Mouse (Mus musculus): ENCODE measurements around the gene Cdk8. TPM values are rescaled to one million over a fixed set of nuclear protein-coding genes. Genes with fewer than 3 reads are reported as not detected.
A peak's percentile ranks its signal among the peaks of the same experiment; 100 is the strongest.

Cdk8 gene
- polyA plus RNA-seq, 1 experiment, result 19.5 TPM

GRCm38 (mm10) chr5:146227496-146227895 lies 3.5 kb upstream of the Cdk8 start:
- TF ChIP-seq FOSL1 (IDR thresholded peaks at IDR 0.05; ENCODE audit: insufficient read depth, low read length, poor library complexity, severe bottlenecking), result no peak
- no peak for TF ChIP-seq MYOD1 (IDR thresholded peaks at IDR 0.05; ENCODE audit: control insufficient read depth, insufficient read length, low read depth)
- no peak for TF ChIP-seq USF1 (IDR thresholded peaks at IDR 0.05; ENCODE audit: low read depth)
- no peak for TF ChIP-seq MYOG (IDR thresholded peaks at IDR 0.05; ENCODE audit: control insufficient read depth, extremely low read depth, insufficient read length)
- no peak for TF ChIP-seq CTCF (IDR thresholded peaks at IDR 0.05; ENCODE audit: control insufficient read depth, insufficient read depth, insufficient read length)
- TF ChIP-seq MAX (IDR thresholded peaks at IDR 0.05), result no peak
- TF ChIP-seq CEBPB (IDR thresholded peaks at IDR 0.05; ENCODE audit: low read depth), result no peak
- no peaks in the 10 kb centered on the region for H3K27me3 ChIP-seq (ENCODE audit: control insufficient read depth, insufficient read depth, insufficient read length)
- H3ac ChIP-seq (ENCODE audit: control insufficient read depth, insufficient read length, low read depth), result no peak overlapping the region
- H3K36me3 ChIP-seq (ENCODE audit: control insufficient read depth, insufficient read depth), result no peaks in the 10 kb centered on the region
- no peak overlapping the region for H3K4me3 ChIP-seq (ENCODE audit: insufficient read depth, poor library complexity, severe bottlenecking)
- H3K79me3 ChIP-seq (ENCODE audit: low read depth), result peaks cover 10% of the 10 kb centered on the region
- peaks cover 15% of the 10 kb centered on the region for H3K79me2 ChIP-seq (ENCODE audit: control insufficient read depth, insufficient read depth)

GRCm38 (mm10) chr5:146229869-146230650 lies 970 bp upstream of the Cdk8 start:
- TF ChIP-seq FOSL1 (IDR thresholded peaks at IDR 0.05; ENCODE audit: insufficient read depth, low read length, poor library complexity, severe bottlenecking) (no peak), CEBPB (IDR thresholded peaks at IDR 0.05; ENCODE audit: low read depth) (no peak), USF1 (IDR thresholded peaks at IDR 0.05; ENCODE audit: low read depth) (no peak), CTCF (IDR thresholded peaks at IDR 0.05; ENCODE audit: control insufficient read depth, insufficient read depth, insufficient read length) (no peak), MYOD1 (IDR thresholded peaks at IDR 0.05; ENCODE audit: control insufficient read depth, insufficient read length, low read depth) (no peak), MAX (IDR thresholded peaks at IDR 0.05) (no peak), MYOG (IDR thresholded peaks at IDR 0.05; ENCODE audit: control insufficient read depth, extremely low read depth, insufficient read length) (no peak)
- no peaks in the 10 kb centered on the region for H3K27me3 ChIP-seq (ENCODE audit: control insufficient read depth, insufficient read depth, insufficient read length)
- H3K79me2 ChIP-seq (ENCODE audit: control insufficient read depth, insufficient read depth), result peaks cover 40% of the 10 kb centered on the region
- H3K4me3 ChIP-seq (ENCODE audit: insufficient read depth, poor library complexity, severe bottlenecking), result peak overlapping the region; percentile 60
- H3K36me3 ChIP-seq (ENCODE audit: control insufficient read depth, insufficient read depth), result no peaks in the 10 kb centered on the region
- H3K79me3 ChIP-seq (ENCODE audit: low read depth), result peaks cover 36% of the 10 kb centered on the region
- H3ac ChIP-seq (ENCODE audit: control insufficient read depth, insufficient read length, low read depth), result no peak overlapping the region

- peak overlapping the region; percentile 60 for H3K4me3 ChIP-seq (ENCODE audit: insufficient read depth, poor library complexity, severe bottlenecking)
These were observed 596 bp downstream of the Cdk8 start for GRCm38 (mm10) chr5:146231655-146231996.

GRCm38 (mm10) chr5:146232056-146232675 lies 1.1 kb downstream of the Cdk8 start:
- H3ac ChIP-seq (ENCODE audit: control insufficient read depth, insufficient read length, low read depth), result no peak overlapping the region
- peaks cover 57% of the 10 kb centered on the region for H3K79me3 ChIP-seq (ENCODE audit: low read depth)
- peaks cover 5% of the 10 kb centered on the region for H3K36me3 ChIP-seq (ENCODE audit: control insufficient read depth, insufficient read depth)
- H3K27me3 ChIP-seq (ENCODE audit: control insufficient read depth, insufficient read depth, insufficient read length), result no peaks in the 10 kb centered on the region
- H3K79me2 ChIP-seq (ENCODE audit: control insufficient read depth, insufficient read depth), result peaks cover 61% of the 10 kb centered on the region
- H3K4me3 ChIP-seq (ENCODE audit: insufficient read depth, poor library complexity, severe bottlenecking), result peak overlapping the region; percentile 60
- TF ChIP-seq CTCF (IDR thresholded peaks at IDR 0.05; ENCODE audit: control insufficient read depth, insufficient read depth, insufficient read length), result no peak
- no peak for TF ChIP-seq MYOG (IDR thresholded peaks at IDR 0.05; ENCODE audit: control insufficient read depth, extremely low read depth, insufficient read length)
- no peak for TF ChIP-seq MYOD1 (IDR thresholded peaks at IDR 0.05; ENCODE audit: control insufficient read depth, insufficient read length, low read depth)
- no peak for TF ChIP-seq CEBPB (IDR thresholded peaks at IDR 0.05; ENCODE audit: low read depth)
- no peak for TF ChIP-seq USF1 (IDR thresholded peaks at IDR 0.05; ENCODE audit: low read depth)
- TF ChIP-seq MAX (IDR thresholded peaks at IDR 0.05), result no peak
- TF ChIP-seq FOSL1 (IDR thresholded peaks at IDR 0.05; ENCODE audit: insufficient read depth, low read length, poor library complexity, severe bottlenecking), result no peak

More at GRCm38 (mm10) chr5:146231655-146231996, 596 bp downstream of the Cdk8 start:
- peaks cover 56% of the 10 kb centered on the region for H3K79me2 ChIP-seq (ENCODE audit: control insufficient read depth, insufficient read depth)
- TF ChIP-seq USF1 (IDR thresholded peaks at IDR 0.05; ENCODE audit: low read depth), result no peak
- no peak for TF ChIP-seq MYOG (IDR thresholded peaks at IDR 0.05; ENCODE audit: control insufficient read depth, extremely low read depth, insufficient read length)
- TF ChIP-seq MYOD1 (IDR thresholded peaks at IDR 0.05; ENCODE audit: control insufficient read depth, insufficient read length, low read depth), result no peak
- TF ChIP-seq MAX (IDR thresholded peaks at IDR 0.05), result no peak
- TF ChIP-seq CEBPB (IDR thresholded peaks at IDR 0.05; ENCODE audit: low read depth), result no peak
- no peak for TF ChIP-seq FOSL1 (IDR thresholded peaks at IDR 0.05; ENCODE audit: insufficient read depth, low read length, poor library complexity, severe bottlenecking)
- peaks cover 5% of the 10 kb centered on the region for H3K36me3 ChIP-seq (ENCODE audit: control insufficient read depth, insufficient read depth)
- H3ac ChIP-seq (ENCODE audit: control insufficient read depth, insufficient read length, low read depth), result peak overlapping the region; percentile 68
- peaks cover 52% of the 10 kb centered on the region for H3K79me3 ChIP-seq (ENCODE audit: low read depth)
- no peaks in the 10 kb centered on the region for H3K27me3 ChIP-seq (ENCODE audit: control insufficient read depth, insufficient read depth, insufficient read length)

- no peaks in the 10 kb centered on the region for H3K27me3 ChIP-seq (ENCODE audit: control insufficient read depth, insufficient read depth, insufficient read length)
- H3K36me3 ChIP-seq (ENCODE audit: control insufficient read depth, insufficient read depth), result peaks cover 5% of the 10 kb centered on the region
- H3K79me3 ChIP-seq (ENCODE audit: low read depth), result peaks cover 64% of the 10 kb centered on the region
- H3K79me2 ChIP-seq (ENCODE audit: control insufficient read depth, insufficient read depth), result peaks cover 68% of the 10 kb centered on the region
- H3K4me3 ChIP-seq (ENCODE audit: insufficient read depth, poor library complexity, severe bottlenecking), result peak overlapping the region; percentile 60
- no peak for TF ChIP-seq MAX (IDR thresholded peaks at IDR 0.05)
- no peak for TF ChIP-seq CTCF (IDR thresholded peaks at IDR 0.05; ENCODE audit: control insufficient read depth, insufficient read depth, insufficient read length)
- TF ChIP-seq USF1 (IDR thresholded peaks at IDR 0.05; ENCODE audit: low read depth), result no peak
- TF ChIP-seq MYOD1 (IDR thresholded peaks at IDR 0.05; ENCODE audit: control insufficient read depth, insufficient read length, low read depth), result no peak
- no peak for TF ChIP-seq FOSL1 (IDR thresholded peaks at IDR 0.05; ENCODE audit: insufficient read depth, low read length, poor library complexity, severe bottlenecking)
- TF ChIP-seq MYOG (IDR thresholded peaks at IDR 0.05; ENCODE audit: control insufficient read depth, extremely low read depth, insufficient read length), result no peak
- no peak for TF ChIP-seq CEBPB (IDR thresholded peaks at IDR 0.05; ENCODE audit: low read depth)
- peak overlapping the region; percentile 32 for H3ac ChIP-seq (ENCODE audit: control insufficient read depth, insufficient read length, low read depth)
These were observed 1.8 kb downstream of the Cdk8 start for GRCm38 (mm10) chr5:146232816-146233215.

All from C2C12 (cell line).